Mouse (Mus musculus) bone marrow macrophage, adult 2 months (primary cell): ENCODE measurements around the gene Amdhd2.

ENCODE experiments used
- CTCF ChIP-seq: IDR thresholded peaks from 2 replicates; pipeline ENCODE4 v1.5.1; 2012; ENCODE audit warnings: low read depth, mild to moderate bottlenecking, low read length, moderate library complexity
- POLR2A ChIP-seq: IDR thresholded peaks from 2 replicates; pipeline ENCODE4 v1.6.1; 2012; ENCODE audit warnings: mild to moderate bottlenecking, low read depth, low read length, borderline replicate concordance

GRCm38 (mm10) chr17:24210591-24210990 lies 47.0 kb upstream of the Amdhd2 start:
- TF ChIP-seq CTCF = no peak
- no peak for TF ChIP-seq POLR2A
